Mouse (Mus musculus) left cerebral cortex, postnatal 10 days (tissue): ENCODE measurements around the gene Pde4a. TPM values are rescaled to one million over a fixed set of nuclear protein-coding genes. Genes with fewer than 3 reads are reported as not detected.

Source experiments
- DNase-seq, 2 experiments: peaks; one replicate each; pipeline ENCODE4 v3.0.0; 2021 to 2022; ENCODE audit warnings: low spot score in 2 of 2, mixed read lengths in 1 of 2; ENCODE audit errors: extremely low spot score in 1 of 2
- intact Hi-C: fragments of 180-260 bp; cut with DNase I; formaldehyde crosslinking; loops from one replicate; pipeline ENCODE4 v1.15.1; 2025
- total RNA-seq, 2 experiments: library from RNA; stranded (reverse); gene quantifications; 2 replicates each; pipeline ENCODE4 v1.2.3; 2021

The Pde4a gene
- total RNA-seq, 2 experiments from 2014 or later, result 65.6 to 67.5 TPM

GRCm38 (mm10) chr9:21144361-21144760 is 21.2 kb upstream of the Pde4a start:
- intact Hi-C loops, result no loop called here

GRCm38 (mm10) chr9:21145431-21145830 is 20.1 kb upstream of the Pde4a start:
- intact Hi-C loops, result no loop called here
- DNase-seq, result no peak

More at GRCm38 (mm10) chr9:21144361-21144760, 21.2 kb upstream of the Pde4a start:
- DNase-seq, result no peak

GRCm38 (mm10) chr9:21146722-21147121 is 18.8 kb upstream of the Pde4a start:
- intact Hi-C loops, result no loop called here
- peak in 1 of 2 experiments; percentile 61 for DNase-seq

- DNase-seq, result no peak
- intact Hi-C loops, result no loop called here
Measured at GRCm38 (mm10) chr9:21148427-21148826, 17.1 kb upstream of the Pde4a start.

GRCm38 (mm10) chr9:21149077-21149653 is 16.3 kb upstream of the Pde4a start:
- no peak for DNase-seq
- intact Hi-C loops, result no loop called here

DNA sequence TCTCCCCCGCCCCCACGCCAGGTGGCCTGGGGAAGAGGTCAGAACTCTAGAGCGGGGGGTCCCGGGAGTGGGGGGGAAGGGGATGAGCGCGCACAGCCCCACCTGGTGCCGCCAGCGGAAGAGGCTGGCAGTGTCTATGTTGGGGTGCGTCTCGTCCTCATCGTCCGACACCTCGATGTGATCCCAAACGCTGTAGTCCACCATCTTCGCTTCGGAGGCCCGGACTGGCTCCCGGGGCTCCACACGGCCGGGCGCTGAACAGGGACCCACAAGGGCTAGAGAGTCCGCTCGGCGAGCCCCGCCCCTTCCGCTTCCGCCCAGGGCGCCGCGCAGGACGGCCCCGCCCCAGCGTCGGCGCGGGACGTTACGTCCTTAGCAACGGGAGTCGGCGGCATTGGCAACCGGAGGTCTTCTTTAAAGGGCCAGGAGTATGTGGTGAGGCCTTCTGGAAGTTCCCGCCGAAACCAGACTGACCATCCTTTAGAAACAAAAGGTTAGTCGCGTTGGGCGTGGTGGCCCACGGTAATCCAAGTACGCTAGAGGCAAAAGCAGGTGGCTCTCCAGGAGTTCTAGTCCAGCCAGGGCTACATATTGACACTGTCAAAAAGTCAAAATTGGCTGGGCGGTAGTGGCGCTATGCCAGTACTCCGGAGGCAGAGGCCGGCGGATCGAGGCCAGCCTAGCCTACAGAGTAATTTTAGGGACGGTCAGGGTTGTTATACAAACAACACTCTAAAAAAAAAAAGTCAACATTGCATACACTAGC is 15.7 kb upstream of the Pde4a start, which contains the start of gene Cdc37:
TSS of gene Cdc37 (minus strand) at position 329 of the 766 bp plus-strand sequence.
- peak; percentile 89 to 96 for DNase-seq
- intact Hi-C loops, result no loop called here

- intact Hi-C loops, result no loop called here
- DNase-seq, result peak; percentile 63 to 80
Measured at GRCm38 (mm10) chr9:21152715-21153114, 12.8 kb upstream of the Pde4a start.

- intact Hi-C loops, result no loop called here
- DNase-seq, result peak in 1 of 2 experiments; percentile 38
Measured at GRCm38 (mm10) chr9:21153331-21153730, 12.2 kb upstream of the Pde4a start.

DNA sequence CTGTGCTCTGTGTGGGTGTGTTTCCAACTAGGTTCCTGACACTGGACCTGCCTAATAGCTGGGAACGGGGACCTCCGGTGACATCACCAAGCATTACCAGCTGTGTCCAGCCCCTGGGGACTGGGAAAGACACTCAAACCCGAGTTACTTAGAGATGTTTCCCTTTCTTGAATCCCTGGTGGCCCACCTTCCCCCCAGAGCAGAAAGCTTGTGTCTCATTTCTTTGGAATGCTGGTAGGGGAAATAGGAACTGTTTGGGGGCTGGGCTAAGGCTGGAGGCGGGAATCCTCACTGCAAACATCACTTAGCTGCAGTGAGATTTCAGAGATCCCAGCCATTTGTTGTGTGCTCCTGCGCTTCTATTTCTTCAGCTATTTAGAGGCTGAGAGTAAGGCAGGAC is 11.7 kb upstream of the Pde4a start:
- DNase-seq, result no peak
- intact Hi-C loops, result no loop called here

- intact Hi-C loops, result no loop called here
- DNase-seq, result no peak
Measured at GRCm38 (mm10) chr9:21154787-21155186, 10.7 kb upstream of the Pde4a start.

DNA sequence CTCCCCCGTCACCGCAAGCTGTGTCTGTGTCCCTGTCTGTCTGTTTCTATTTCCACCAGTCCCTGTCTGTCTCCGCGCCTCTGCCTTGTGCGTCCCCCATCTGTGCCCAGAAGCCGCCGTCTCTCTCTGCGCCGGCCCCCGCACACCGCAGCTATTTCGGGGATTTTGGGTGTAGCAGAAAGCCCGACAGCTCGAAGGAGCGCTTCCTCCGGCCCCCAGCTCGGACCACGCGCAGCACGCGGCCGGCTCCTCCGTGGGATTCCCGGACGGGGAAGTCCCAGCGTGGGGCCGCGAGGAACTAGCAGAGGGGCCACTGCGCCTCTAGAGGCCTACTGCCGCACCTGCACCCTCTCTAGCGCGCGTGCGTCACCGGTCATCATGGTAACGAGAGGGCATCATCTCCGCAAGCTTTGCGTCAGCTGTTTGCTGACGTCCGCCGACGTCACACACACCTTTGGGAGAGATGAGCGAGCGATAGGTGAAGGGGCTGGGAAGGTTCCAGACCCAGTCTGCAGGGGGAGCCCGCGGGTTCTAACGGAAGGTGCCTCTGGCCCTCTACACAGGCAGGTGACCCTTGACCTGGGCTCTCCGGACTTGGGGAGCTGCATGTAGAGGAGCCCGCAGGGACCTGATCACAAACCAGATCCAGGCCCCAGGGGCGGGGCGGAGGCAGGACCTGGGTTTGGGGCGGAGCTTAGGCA is 4.2 kb upstream of the Pde4a start:
- DNase-seq, result peak; percentile 91 to 94
- intact Hi-C loops, result loop anchor here (5.0 kb wide), 1 partner anchor 36 kb away; no protein-coding TSS in a partner anchor

DNA sequence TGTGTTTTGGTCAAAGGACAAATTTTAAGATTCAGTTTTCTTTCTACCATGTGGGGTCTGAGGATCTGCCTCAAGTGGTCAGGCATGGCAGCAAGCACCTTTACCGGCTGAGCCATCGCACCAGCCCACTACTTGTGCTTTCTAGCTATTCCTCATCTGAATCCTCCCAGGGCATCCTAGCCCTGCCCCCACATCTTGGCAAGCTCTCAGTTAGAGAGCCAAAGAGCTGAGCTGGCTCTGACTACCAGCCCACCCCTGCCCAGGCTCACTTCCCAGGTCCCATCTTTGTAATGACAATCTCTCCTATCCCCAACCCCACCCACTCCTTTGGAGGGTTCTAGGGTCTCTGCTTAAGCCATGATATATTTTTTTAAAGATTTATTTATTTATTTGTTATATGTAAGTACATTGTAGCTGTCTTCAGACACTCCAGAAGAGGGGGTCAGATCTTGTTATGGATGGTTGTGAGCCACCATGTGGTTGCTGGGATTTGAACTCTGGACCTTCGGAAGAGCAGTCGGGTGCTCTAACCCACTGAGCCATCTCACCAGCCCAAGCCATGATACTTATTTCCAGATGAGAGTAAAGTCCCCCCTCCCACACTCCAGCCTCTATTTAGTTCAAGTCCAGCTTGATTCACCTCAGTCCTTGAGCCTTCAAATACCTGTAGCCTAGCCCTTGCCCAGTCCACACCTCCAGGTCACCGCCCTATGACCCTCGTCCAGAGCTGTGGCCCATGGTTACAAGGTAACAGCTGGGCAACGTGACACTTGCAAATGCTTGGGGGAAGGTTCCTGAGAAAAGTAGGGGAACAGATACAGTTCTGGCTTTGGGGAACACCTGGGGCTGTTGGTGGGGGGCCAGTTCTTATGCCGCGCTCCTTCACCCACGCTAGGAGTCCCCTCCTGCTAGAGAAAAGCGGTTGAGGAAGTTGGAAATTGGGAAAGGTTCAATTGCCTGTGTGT is 2.1 kb upstream of the Pde4a start:
- DNase-seq, result peak in 1 of 2 experiments; percentile 59
- intact Hi-C loops, result loop anchor here (5.0 kb wide), 1 partner anchor 34 kb away; no protein-coding TSS in a partner anchor

DNA sequence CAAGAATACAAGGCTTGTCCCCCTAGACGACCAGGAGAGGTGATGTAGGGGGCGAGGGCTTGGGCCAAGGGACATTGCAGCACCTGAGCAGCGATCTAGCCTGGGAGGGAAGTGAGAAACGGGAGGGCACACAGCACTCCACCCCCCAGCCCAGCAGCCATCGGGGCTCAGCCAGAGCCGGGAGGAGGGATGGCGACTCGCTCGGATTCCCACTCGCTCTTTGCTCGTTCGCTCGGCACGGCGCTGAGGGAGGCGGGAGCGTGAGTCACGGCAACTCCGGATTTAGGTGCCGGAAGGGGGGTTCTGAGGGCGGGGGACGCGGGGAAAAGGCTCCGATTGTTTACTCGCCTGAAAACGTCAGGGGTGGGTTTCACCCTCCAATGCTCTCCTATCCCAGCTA is 1.4 kb upstream of the Pde4a start:
- DNase-seq, result peak; percentile 59 to 80
- intact Hi-C loops, result loop anchor here (5.0 kb wide), 1 partner anchor 33 kb away; no protein-coding TSS in a partner anchor

DNA sequence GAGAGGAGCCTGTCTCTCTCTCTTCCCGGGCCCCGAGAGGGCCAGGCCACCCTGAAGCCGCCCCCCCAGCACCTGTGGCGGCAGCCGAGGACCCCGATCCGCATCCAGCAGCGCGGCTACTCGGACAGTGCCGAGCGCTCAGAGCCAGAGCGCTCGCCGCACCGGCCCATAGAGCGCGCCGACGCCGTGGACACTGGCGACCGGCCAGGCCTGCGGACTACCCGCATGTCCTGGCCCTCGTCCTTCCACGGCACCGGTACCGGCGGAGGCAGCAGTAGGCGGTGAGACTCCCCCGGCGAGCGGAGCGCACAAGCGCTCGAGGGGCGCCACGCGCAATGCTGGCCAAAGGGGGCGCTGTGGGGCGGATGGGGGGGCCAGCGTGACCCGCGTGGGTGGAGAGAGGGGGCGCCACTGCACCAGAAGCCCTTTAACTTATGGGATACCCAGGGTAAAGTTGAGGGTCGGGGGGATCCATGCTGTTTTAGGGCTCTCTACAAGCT is 488 bp downstream of the Pde4a start:
- intact Hi-C loops, result no loop called here
- DNase-seq, result peak; percentile 45 to 82

DNA sequence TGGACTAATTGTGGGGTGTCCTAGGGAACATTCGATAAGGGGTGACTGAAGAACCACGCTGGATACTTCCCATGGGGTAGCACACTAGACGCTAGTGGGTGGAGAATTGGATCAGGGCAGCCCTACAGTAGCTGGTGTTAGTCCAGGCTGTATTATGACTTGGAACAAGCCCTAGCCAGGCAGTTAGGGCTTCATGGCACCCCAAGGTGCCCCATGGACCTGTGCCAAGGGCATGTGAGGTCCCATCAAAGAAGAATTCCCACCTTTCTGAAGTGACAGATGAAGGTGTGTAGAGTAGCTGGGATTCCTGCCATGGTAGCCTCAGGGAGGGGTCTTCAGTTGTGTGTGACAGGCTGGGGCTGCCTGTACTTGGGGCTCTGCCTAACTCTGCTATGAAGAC is 1.0 kb downstream of the Pde4a start:
- peak in 1 of 2 experiments; percentile 50 for DNase-seq
- intact Hi-C loops, result no loop called here

- intact Hi-C loops, result no loop called here
- peak in 1 of 2 experiments; percentile 76 for DNase-seq
Measured at GRCm38 (mm10) chr9:21167140-21168097, 1.9 kb downstream of the Pde4a start.
